Mouse (Mus musculus) kidney, adult 8-10 months (tissue): ENCODE results near the gene Icam1.

Source experiments
- DNase-seq, 2 experiments: peaks; one replicate each; pipeline ENCODE4 v3.0.0; 2022

Gene Icam1

DNA sequence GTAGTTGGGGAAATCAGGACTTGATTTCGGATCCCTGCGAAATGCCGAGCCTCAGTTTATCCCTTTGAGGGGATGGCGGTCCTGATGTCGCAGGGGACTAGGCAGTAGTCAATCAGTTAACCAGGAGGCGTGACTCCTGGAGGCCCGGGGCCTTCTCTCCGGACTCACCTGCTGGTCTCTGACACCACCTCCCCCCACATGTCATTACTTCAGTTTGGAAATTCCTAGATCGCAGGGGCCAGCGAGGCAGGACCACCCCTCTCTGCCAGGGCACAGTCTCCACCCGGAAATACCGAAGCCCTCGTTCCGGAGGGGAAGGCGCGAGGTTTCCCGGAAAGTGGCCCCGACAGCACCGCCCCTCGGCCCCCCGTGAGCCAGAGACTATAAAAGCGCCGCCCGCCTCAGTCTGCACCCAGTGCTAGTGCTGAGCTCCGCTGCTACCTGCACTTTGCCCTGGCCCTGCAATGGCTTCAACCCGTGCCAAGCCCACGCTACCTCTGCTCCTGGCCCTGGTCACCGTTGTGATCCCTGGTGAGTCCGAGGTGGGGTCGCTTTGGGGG lies at the start of gene Icam1:
Gene Icam1, plus strand, starts transcription at position 415 of the 560 bp plus-strand sequence.
- peak; percentile 76 to 90 for DNase-seq

DNA sequence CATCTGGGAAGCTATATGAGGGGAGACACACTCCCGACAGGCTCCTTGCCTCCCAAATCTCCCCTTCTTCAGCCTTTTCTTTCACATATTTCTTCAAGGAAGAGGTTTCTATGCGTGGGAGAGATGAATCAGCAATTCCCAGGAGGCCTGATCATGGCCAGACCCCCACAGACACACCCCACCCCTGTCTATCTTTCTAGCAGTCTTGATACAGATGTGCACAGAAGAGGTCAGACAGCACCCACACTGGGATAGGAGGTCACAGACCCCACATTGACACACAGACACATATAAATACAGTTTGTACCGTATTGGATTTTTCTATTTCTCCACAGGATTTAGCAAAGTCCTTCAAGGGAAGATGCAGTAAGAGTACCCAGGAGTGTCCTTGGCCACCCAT lies 49.8 kb upstream of the Icam1 start:
- no peak for DNase-seq

DNA sequence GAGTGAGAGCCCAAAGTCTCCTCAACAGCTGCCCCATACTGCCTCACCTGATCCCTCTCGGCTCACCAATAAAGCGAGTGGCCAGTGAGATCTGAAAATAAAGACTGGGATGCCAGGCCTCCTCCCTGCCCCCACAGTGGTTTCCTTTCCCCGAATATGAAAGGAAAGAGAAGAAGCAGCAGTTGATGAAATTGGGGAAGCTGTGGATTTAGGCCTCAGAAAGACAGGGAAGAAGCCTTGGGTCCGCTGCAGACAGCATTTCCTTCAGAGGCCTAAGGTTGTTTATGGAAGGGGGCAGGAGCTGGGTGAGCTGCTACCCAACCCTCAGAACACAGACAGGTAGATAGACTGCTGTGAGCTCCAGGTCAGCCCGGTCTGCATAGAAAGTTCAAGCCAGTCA lies 49.0 kb upstream of the Icam1 start:
- DNase-seq: no peak

DNA sequence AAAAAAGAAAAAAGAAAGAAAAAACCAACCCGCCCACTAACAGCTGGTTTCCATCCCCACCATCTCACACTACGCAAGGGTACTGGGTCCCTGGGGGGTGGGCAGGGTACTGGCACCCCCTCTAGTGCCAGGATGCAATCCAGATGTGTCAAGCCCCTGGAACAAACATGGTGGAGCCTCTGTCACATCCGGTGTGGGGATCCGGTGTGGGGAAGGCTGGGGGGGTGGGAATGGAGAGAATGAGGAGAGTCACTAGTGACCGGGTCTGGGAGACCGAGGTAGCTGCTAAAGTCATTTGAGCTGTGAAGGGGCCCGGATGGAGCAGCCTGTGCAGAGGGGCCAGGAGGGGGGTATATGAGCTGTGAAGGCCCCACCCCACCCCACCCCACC lies 44.0 kb upstream of the Icam1 start:
- DNase-seq: no peak

DNA sequence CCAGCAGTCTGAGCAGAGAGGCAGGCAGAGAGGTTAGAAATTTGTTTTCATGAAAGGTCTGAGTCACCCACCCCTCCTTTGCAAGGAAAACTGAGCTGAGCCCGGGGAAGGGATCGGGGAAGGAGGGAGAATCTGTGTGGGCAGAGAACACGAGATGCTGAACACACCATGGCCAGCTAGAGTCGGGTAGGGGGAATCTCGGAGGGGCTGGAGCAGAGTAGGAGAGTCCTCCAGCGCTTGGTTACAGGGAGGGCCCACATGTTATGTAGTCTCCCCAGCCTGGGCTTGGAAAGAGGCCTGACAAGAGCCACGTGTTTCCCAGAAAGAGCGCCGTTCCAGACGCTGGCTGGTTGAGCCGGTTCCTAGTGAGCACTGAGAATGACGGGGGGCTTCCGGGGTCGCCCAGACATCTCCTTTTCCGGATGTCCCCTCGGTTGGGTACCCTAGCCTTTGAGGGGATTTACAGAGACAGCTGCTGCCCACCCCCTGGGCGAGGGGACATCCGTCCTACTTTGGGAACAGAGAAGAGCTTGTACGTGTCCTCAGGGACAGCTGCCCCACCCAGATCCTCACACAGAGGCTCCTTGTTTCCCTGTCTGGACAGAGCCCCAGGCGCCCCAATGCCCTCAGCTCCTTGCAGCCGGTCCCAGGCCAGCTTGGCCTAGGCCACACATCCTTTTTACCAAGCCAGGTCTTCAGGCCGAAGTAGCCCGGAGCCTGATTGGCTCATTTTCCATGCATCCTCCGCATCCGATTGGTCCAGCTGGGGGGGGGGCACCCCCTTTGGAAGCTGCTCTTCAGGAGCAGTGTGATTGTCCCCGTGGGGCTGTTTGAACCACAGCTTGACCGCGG lies 43.4 kb upstream of the Icam1 start:
- DNase-seq: peak in 1 of 2 experiments; percentile 29

DNA sequence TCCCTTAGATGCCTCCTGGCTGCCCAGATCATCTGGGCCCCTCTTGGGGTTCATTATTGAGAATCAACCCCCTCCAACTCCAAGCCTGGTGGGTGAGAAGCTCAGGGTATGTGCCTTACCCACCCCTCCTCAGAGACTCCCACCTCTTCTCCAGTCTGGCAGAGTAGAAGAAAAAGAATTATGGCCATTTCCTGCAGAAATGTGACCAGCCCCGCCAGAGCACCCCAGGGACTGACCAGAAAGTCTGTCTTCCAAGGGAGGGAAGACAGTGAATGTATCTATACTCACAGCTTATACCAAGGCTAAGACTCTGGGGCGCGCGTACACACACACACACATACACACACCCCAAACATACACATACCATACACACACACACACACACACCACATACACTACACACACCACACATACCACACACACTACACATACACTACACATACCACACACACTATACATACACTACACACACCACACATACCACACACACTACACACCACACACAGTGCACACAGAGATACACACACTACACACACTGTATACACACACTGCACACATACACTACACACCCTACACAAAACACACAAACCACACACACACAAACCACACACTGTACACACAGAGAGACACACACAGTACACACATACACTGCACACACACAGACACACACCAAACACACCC lies 42.6 kb upstream of the Icam1 start:
- DNase-seq: no peak

DNA sequence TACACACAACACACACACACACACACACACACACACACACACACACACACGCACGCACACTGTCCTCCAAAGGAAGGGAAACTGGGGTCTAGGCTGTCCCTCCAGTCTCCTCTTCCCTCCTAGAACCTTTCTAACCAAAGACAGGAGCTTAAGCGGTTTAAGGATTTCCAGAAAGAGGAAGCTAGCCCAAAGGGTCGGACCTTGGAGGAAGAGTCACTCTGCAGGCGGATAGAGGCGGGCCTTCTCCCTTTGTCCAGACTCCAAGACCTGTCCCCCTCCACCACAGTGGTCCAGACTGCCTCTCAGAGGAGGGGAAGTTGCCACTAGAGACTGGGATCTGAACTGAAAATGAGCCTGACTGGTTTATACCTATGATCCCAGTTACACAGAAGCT lies 42.1 kb upstream of the Icam1 start:
- DNase-seq: no peak

DNA sequence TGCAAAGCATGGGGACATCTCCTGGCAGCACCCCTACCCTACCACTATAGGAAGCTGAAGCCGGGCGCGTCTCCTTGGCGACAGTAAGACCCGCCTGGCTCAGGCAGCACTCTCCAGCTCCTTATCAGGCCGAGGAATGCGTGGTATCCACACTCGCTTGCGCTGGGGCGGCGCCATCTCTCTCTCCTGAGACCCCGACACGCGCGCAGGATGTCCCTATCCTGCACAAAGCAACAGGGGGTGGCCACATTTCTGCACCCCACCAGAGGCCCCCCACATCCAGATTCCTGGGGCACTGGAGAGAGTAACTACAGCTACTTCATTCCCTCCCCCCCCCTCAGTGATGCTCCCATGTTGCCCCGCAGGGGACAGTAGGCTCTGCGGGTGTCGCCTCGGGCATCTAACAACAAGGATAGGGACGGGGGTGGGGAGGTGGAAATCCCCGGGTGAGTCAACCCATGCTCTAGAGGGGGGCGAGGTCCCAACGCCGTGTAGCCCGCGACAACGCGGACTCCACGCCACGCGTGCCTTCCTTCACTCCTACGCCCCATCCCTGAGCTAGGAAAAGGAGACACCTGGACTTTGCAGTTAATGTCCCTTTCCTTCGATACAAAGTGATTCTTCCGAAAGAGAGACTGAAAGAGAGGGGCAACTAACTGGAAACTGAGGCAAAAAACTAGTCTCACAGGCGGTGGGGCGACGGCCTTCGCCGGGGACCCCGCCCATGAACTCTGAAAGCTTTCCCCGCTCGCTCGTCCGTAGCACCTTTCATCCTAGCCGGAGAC lies 40.2 kb upstream of the Icam1 start:
- DNase-seq: no peak

DNA sequence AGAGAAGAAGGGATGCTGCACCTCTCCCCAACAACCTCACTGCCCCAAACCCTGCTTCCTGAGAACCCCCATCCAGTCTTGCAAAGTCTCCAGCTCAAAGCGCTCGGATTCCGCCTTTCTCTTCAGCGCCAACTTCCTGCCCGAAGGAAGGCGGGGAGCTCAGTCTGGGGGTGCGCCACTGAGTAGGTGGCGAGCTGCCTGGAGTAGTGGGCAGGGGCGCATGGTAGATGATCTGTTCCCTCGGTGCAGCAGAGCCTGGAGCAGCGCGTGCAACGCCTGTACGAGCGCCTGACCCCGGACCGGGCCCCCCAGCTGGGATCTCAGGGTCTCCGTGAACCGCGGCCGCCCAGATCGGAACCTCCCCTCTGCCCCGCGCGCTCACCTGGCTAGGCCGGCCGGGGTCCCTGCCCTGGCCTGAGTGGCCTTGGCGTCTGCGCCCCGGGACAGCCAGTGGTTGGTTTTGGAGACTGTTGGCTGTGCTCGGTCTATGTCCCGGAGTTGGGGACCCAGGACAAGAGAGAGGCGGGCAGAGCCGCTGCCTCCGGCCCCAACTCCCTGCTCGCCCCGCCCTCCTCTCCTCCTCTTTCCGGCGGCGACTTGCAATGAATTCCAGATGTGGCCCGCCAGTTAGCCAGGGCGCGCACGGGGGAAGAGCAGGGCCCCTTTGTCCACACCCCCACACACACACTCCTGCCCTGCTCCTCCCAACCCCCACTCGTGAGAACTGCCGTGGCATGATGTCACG lies 39.4 kb upstream of the Icam1 start, which contains the start of gene S1pr2:
Gene S1pr2, minus strand, starts transcription at position 566 of the 745 bp plus-strand sequence.
- DNase-seq: peak; percentile 63 to 65

DNA sequence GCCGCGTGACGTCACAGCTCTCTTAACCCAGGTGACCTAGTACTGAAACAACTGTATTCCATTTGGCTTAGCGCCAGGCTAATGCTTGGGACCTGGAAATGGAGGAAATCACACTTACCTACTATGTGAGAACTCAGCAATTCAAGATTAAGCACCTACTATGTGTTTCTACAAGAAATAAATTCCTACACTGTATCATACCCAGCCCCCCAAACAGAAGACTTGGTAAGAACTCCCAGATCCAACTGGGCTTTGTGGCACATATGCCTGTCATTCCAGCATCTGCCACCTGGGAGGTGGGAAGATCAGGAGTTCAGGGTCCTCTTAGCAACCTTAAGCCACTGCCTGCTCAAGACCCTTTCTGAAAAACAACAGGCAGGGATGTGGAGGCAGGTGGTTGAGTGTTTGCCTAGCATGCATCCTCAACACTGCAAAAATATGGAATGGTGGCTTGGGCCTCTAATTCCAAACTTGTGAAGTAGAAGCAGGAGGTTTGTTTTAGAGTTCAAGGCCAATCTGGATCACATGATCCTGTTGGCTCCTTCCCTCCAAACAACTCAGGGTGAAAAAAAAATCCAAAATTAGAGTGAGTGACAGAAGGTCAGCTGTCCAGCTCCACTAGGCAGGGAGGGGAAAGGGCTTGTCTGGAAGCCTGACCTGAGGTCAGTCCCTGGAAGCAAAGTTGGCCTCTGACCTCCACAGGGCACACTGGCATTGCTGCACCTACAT lies 38.7 kb upstream of the Icam1 start:
- no peak for DNase-seq

DNA sequence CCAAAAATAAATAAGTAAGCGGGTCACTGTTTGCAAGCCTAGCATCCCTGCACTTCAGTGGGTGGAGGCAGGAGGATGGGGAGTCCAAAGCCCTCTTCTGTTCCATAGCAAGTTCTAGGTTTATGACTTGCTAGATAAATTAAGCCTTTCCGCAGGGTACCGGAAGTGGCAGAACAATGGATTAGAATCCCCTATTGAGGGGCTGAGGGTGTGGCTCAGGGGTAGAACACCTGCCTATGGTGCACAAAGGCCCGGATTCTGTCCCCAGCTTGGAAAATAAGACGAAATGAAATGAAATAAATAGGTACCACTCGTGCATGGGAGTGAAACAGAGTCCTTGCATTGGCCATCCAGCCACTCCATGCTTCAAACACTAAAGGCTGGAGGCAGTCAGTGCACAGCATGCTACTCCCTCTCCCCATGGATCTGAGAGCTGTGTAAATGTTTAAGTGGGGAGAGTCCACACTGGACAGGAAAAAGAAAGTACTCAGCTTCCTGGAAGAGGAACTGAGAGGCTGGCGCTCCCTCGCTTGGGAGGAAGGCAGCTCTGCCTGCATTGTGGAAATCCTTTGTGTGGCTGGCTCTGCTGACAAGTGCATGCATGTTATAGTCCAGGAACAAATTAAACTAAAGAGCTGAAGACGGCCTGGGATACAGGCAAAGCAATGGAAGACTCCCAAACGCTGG lies 37.2 kb upstream of the Icam1 start:
- DNase-seq: no peak

DNA sequence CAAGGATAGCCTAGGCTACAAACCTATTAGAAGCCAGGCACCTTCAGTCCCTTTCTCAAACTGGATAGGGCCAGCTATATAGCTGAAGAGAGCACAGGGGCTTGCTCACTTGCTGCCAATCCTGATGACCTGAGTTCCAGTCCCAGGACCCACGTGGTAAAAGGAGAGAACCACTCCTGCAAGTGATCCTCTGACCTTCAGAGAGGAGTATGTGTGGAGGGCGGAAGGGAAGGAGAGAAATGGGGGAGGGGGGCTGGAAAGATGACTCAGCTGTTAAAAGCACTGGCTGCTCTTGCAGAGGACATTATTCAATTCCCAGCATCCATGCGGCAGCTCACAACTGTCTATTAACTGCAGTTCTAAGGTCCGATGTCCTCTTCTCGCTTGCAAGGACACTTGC lies 36.6 kb upstream of the Icam1 start:
- DNase-seq: no peak

DNA sequence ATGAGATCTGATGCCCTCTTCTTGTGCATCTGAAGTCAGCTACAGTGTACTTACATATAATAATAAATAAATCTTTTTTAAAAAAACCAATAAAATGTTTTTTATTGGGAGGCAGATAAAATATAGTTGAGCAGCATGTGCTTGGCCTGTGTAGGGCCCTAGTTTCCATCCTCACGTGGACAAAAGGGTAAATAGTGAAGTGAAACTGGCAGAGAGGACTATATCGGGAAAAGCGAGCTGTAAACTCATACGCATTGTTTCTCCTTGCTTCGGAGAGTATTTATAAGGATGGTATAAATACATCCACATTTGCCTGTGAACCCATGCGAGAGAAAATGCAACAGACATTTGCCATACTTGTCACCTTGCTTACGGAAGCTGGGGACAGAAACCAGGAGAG lies 36.0 kb upstream of the Icam1 start:
- DNase-seq: no peak

DNA sequence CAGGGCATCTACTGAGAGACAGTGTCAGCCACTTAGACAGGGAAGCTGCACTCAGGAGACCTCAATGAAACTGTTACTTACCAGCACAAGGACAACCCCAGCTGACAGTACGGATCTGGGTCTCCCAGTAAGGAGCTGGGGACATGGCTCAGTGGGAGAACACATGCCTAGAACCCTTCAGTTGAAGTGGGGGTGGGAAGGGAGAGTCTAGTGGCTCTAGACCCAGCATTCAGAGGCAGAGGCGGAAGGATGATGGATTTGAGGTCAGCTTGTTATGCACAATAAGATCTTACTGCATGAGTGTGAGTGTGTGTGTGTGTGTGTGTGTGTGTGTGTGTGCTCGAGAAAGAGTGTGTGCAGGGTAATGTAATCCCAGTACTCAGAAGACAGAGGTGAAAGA lies 33.6 kb upstream of the Icam1 start:
- DNase-seq: no peak

DNA sequence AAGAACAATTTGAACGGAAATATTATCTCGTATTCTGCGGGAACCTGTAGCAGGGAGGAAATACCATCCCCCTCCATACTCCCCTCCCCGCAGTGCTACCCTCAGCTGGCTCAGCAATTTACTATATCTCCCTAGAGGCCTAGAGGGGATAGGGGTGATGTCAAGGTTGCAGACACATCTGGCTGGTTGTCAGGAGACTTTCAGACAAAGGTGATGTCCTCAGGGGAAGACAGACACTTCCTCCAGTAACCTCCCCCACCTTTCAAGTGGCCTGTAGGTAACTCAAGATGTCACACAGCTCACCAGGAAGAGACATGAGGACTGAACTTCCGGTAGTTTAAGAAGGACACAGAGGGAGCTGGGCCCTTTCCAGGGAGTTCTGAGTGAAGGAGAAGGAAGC lies 32.6 kb upstream of the Icam1 start:
- no peak for DNase-seq

DNA sequence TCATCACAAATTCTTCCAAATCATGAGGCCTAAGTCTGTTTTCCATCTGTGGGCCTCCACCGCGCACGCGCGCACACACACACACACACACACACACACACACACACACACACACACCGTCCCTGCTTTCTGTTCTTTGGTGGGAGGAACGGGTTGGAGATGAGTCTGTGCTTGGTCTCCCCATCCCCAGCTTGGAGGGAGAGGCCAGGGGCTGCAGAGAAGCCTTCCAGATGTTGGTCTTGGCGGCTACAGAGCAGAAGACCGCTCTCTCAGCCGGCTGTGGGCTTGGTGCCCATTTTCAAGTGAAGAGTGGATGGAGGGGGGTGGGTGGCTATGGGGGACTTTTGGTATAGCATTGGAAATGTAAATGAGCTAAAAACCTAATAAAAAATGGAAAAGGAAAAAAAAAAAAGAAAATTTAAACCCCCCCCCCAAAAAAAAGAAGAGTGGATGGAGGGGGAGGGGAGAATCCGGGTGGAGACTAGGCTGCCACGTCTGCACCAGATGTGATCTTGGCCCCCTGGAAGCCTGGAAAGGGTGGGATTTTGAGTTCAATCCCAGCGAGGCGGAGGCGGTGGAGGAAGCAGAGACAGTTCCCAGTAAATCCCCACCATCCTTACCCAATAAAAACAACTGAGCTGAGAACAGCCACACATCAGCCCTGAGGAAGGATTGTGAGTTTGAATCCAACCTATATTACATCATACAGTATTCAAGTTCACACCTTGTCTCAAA lies 28.7 kb upstream of the Icam1 start:
- DNase-seq: no peak

DNA sequence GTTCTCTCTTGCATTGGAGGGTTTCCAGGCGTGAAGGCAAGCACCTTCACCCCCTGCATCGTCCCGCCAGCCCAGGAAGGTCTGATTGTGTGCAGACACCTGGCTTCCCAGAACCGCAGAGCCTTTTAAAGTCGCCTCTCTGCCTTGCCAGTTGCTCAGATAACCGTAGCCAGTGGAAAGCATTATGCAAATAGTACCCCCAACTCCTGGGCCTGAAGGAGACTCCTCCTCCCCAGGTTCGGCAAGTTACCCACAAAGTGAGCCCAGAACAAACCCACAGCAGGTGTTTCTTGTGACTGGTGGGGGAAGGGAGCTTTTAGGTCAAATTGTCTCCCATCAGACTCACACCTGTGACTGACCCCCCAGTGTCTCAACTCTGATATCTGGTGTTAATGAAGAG lies 27.8 kb upstream of the Icam1 start:
- no peak for DNase-seq

DNA sequence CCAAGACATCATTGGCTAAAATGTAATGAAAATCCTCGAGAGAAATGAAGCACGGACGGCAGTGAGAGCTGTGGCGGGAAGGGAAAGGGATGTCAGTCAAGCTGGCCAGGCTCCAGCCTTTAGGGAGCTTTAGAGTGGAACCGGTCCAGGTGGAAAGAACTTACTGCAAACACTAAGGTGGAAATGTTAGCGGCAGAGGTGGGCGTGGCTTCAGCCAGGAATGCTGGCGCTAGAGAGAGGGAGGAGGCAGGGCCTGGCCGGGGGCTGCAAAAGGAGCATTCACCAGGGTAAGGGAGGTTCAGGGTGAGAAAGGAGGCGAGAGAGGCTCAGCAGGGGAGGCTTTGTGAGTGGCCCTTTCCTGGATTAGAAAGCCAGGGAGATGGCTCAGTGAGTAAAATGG lies 24.9 kb upstream of the Icam1 start:
- peak; percentile 65 for DNase-seq

DNA sequence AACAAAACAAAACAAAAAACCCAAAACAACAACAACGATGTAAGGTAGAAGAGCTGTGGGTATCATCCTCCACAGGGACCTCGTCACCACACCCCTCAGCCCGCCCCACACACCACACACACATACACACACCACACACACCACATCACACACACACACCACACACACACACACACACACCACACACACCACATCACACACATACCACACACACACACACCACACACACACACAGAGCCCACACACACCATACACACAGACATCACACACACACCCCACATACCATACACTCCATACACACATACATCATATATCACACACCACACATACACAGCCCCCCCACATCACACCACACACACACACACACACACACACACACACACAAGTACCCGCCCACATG lies 24.2 kb upstream of the Icam1 start:
- DNase-seq: no peak

DNA sequence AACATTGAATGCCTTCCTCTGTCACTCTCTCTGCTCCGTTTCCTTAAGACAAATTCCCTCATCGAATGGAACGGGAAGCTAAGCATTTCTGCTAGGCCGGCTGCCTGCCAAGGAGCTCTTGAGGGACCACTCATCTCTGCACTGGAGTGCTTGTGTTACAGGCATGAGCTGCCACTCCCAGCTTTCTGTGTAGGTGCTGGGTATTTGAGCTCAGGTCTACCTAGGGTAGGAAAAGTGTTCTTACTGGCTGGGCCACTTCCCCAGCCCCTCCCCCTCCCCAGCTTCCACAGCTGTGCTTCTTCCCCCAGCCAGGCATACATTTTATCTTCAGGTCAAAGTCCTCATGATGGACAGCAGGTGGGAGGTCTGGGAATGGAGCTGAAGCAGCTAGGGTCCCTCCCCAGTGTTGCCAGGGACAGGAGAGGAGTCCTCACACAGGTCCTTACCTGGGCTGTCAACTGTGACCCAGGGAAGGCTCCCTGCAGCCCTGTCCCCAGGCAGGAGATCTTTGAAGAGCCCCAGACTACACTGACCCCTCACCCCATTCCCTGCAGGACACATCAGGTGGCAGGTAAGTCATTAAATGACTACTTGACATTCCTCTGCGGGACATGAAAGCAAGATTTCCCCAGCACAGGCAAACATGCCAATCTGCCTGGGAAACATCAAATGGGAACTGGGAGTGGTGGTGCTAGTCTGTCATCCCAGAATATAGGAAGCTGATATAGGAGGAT lies 22.5 kb upstream of the Icam1 start:
- no peak for DNase-seq
